Mouse (Mus musculus): ENCODE results near the gene Tex2.

- TF ChIP-seq CTCF (IDR thresholded peaks at IDR 0.05; ENCODE audit: borderline replicate concordance, control insufficient read depth, extremely low read depth, insufficient read depth, low read length, poor library complexity): no peak
- TF ChIP-seq POLR2A (IDR thresholded peaks at IDR 0.05; ENCODE audit: control insufficient read depth, extremely low read depth, insufficient read depth, low read length, poor library complexity): no peak
Measured at GRCm38 (mm10) chr11:106535660-106536252, 77.5 kb downstream of the Tex2 start.

Data from thymus, adult 2 months (tissue).